Mouse (Mus musculus) ovary, adult 2 months (tissue): ENCODE results near the gene Hoxc9. TPM values are rescaled to one million over a fixed set of nuclear protein-coding genes. Genes with fewer than 3 reads are reported as not detected.

ENCODE experiments used
- polyA plus RNA-seq: library from polyadenylated mRNA; depleted of rRNA; stranded (reverse); fragments of >200 nt; gene quantifications from 2 replicates; pipeline ENCODE4 v1.2.3, GENCODE M21; 2012; rRNA removed

The Hoxc9 gene
- polyA plus RNA-seq = 11.3 and 15.4 TPM in 2 replicates

GRCm38 (mm10) chr15:102976171-102976570 lies at the start of gene Hoxc9:
Gene Hoxc9, plus strand, starts transcription at chr15:102976439.

GRCm38 (mm10) chr15:102936279-102936972 lies 39.8 kb upstream of the Hoxc9 start, which contains the start of gene Hoxc12:
Gene Hoxc12, plus strand, starts transcription at chr15:102936757.

DNA sequence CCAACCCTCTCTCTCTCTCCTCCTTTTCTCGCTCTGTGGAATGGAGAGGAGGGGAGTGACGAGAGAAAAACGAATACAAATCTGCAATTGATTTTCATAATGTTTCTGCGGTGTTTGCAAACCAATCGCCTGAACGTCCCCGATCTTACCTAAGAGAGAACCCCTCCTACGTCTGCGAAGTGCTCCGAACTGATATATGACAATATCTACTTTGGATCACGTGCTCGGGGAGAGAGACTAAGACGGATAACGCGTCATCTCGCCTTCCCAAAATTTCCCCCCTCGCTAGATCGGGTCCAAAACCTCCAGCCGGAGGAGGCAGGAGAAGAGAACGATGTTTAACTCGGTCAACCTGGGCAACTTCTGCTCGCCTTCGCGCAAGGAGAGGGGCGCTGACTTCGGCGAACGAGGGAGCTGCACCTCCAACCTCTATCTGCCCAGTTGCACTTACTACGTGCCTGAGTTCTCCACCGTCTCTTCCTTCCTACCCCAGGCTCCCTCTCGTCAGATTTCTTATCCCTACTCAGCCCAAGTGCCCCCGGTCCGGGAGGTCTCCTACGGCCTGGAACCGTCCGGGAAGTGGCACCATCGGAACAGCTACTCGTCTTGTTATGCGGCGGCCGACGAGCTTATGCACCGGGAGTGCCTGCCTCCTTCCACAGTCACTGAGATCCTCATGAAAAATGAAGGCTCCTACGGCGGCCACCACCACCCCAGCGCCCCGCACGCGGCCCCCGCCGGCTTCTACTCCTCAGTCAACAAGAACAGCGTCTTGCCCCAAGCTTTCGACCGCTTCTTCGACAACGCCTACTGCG lies 21.8 kb upstream of the Hoxc9 start, which contains the start of gene Hoxc11:
TSS of gene Hoxc11 (plus strand) at position 236 of the 815 bp plus-strand sequence.

GRCm38 (mm10) chr15:102966776-102967311 lies 9.4 kb upstream of the Hoxc9 start, which contains the start of gene Hoxc10:
Gene Hoxc10, plus strand, starts transcription at chr15:102966796.

DNA sequence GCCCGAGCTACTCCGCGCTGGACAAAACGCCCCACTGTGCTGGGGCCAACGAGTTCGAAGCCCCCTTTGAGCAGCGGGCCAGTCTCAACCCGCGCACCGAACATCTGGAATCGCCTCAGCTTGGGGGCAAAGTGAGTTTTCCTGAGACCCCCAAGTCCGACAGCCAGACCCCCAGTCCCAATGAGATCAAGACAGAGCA lies 9.0 kb upstream of the Hoxc9 start, which contains the start of gene Hoxc5:
TSS of gene Hoxc5 (plus strand) at position 132 of the 199 bp plus-strand sequence.

DNA sequence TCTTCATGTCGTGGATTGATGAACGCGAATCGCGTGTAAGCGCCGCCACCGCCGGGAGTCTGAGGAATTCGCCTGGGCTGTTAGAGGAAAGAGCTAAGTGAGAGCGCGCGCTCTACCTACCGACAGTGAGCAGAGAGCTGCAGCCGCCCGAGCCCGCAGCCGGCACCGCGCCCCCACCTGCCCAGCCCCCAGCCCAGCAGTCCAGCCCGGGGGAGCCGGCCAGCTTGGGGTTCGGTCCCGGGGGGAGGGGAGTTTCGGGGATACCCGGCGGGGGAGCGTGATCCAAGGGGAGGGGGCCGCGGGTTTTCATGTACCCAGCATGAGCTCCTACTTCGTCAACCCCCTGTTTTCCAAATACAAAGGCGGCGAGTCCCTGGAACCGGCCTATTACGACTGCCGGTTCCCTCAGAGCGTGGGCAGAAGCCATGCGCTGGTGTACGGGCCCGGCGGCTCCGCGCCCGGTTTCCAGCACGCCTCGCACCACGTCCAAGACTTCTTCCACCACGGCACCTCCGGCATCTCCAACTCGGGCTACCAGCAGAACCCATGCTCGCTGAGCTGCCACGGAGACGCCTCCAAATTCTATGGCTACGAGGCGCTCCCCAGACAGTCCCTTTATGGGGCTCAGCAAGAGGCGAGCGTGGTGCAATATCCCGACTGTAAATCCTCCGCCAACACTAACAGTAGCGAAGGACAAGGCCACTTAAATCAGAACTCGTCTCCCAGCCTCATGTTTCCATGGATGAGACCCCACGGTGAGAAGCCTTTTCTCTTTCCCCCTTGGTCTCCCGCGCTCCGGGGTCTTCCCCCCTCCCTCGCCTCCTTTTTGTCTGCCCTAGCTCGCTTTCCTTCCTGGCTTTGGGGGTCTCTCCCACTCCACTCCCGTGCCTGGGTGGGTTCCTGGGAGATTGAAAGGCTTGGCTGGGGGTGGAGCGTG lies 14.5 kb downstream of the Hoxc9 start, which contains the start of gene Hoxc8:
TSS of gene Hoxc8 (plus strand) at position 147 of the 937 bp plus-strand sequence.

DNA sequence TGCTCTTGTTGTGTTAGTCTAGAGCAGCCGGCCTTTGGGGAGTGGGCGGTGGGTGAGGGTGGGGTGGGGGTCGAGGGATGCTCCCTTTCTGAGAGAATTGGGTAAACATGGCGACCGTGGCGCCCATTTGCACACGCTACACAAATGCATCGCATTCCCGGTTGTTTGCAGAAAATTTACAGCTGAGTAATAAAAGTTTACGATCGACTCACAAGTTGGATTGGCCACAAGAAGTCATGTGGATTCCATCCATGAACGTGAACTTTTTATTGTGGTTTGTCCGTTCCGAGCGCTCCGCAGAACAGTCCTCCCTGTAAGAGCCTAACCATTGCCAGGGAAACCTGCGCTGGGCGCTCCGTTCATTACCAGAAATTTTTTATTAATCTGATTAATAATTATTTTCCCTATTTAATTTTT lies 21.7 kb downstream of the Hoxc9 start, which contains the start of gene Hoxc6:
TSS of gene Hoxc6 (plus strand) at position 319 of the 417 bp plus-strand sequence.

GRCm38 (mm10) chr15:103018636-103019035 lies 42.4 kb downstream of the Hoxc9 start, which contains the start of gene Hoxc4:
Gene Hoxc4, plus strand, starts transcription at chr15:103018934.

Other genes with a start within 250 kb of the Hoxc9 start
- gene Hoxc13, start 55.3 kb upstream of the Hoxc9 start, polyA plus RNA-seq = not detected in 2 replicates
- gene Hoxc12, start 39.7 kb upstream of the Hoxc9 start, polyA plus RNA-seq = not detected in 2 replicates
- 0.07 TPM in 1 of 2 replicates, not detected in the other for gene Hoxc11, start 22.0 kb upstream of the Hoxc9 start, polyA plus RNA-seq
- gene Hoxc10, start 9.6 kb upstream of the Hoxc9 start, polyA plus RNA-seq = 5.3 and 5.9 TPM in 2 replicates
- 9.7 and 10.1 TPM in 2 replicates for gene Hoxc5, start 9.0 kb upstream of the Hoxc9 start, polyA plus RNA-seq
- 8.4 and 12.4 TPM in 2 replicates for gene Hoxc8, start 14.2 kb downstream of the Hoxc9 start, polyA plus RNA-seq
- 22.7 and 28.5 TPM in 2 replicates for gene Hoxc6, start 21.8 kb downstream of the Hoxc9 start, polyA plus RNA-seq
- 8.1 and 8.2 TPM in 2 replicates for gene Hoxc4, start 42.5 kb downstream of the Hoxc9 start, polyA plus RNA-seq
- 28.2 and 28.4 TPM in 2 replicates for gene Smug1, start 190.7 kb downstream of the Hoxc9 start, polyA plus RNA-seq